Comparison of ENCODE assay signal across 8 mouse cellular contexts in genomic region chr10:66814565-66815201, GRCm38 (mm10).
DNase-seq lines count a peak whose midpoint lies in the region; ATAC-seq and TF ChIP-seq lines count a peak whose summit lies in the region.

No protein-coding gene starts in this region.

- POLR2A ChIA-PET in Patski (lab: Charles Lee) = no interaction called here

- H3K4me3 ChIP-seq in hindbrain, embryonic 15.5 days = no peak overlapping the region

- H3K27ac ChIP-seq in hindbrain, embryonic 15.5 days (replicated peaks) = no peak overlapping the region

- H3K27me3 ChIP-seq in Patski = no peaks in the 10 kb centered on the region
- no peaks in the 10 kb centered on the region for H3K27me3 ChIP-seq in hindbrain, embryonic 15.5 days

- H3K9ac ChIP-seq in hindbrain, embryonic 15.5 days = no peak overlapping the region

- in situ Hi-C loops in Patski (cut with MboI; ENCODE audit: low pct_unique_long_range_greater_than_20kb) = no loop called here

- TF ChIP-seq CTCF in Patski (IDR thresholded peaks at IDR 0.05) = peak; percentile 93

- no peaks in the 10 kb centered on the region for H3K36me3 ChIP-seq in hindbrain, embryonic 15.5 days

- CTCF ChIA-PET in Patski (lab: Charles Lee) = interaction anchor here (0.7 to 1.5 kb wide), 7 partner anchors 8 to 252 kb away, joined by 3 to 7 read pairs (median 5); no protein-coding TSS in a partner anchor

- DNase-seq in Patski (ENCODE audit: low read depth, low spot score) = peak; percentile 78
- peak; percentile 78 to 80 for DNase-seq in cerebellum, postnatal 25 days
- DNase-seq in gastrocnemius, adult 18-20 months (ENCODE audit: low spot score) = peak; percentile 76
- peak; percentile 77 to 79 for DNase-seq in layer of hippocampus, postnatal 36 days
- DNase-seq in lung, postnatal 36 days = peak; percentile 85
- DNase-seq in retina, postnatal 1 day = peak; percentile 89
- peak; percentile 43 to 68 for DNase-seq in urinary bladder, adult 18-20 months (ENCODE audit: low spot score in 2 of 2)

- peak overlapping the region; percentile 31 for H3K4me2 ChIP-seq in hindbrain, embryonic 15.5 days

- ATAC-seq in Patski = peak; percentile 82
- peak; percentile 55; the same call in 1 of the 2 replicates for ATAC-seq in hindbrain, embryonic 15.5 days (ENCODE audit: low FRiP score, low read depth)

- H3K4me1 ChIP-seq in hindbrain, embryonic 15.5 days (replicated peaks) = peaks cover 3% of the 10 kb centered on the region; the same call in 1 of the 2 replicates

- no peaks in the 10 kb centered on the region for H3K9me3 ChIP-seq in hindbrain, embryonic 15.5 days

- WGBS in hindbrain, embryonic 15.5 days = 11% methylated on average over 16 of the region's 16 CpGs
